Mouse (Mus musculus) midbrain, embryonic 16.5 days (tissue): ENCODE results near the gene Kat6b. TPM values are rescaled to one million over a fixed set of nuclear protein-coding genes. Genes with fewer than 3 reads are reported as not detected.

ENCODE experiments used
- ATAC-seq: fragments of 200-750 bp; cut with Nextera tagmentation; 2 replicates; pipeline ENCODE4 v1.8.0; 2017; ENCODE audit warnings: moderate TSS enrichment
- H3K27ac ChIP-seq: fragments of 300-500 bp; sonication (generic); 2 replicates; pipeline ENCODE4 v1.5.1; 2014; ENCODE audit warnings: mild to moderate bottlenecking, low read length, mixed read lengths
- H3K27me3 ChIP-seq: fragments of 300-500 bp; sonication (generic); 2 replicates; pipeline ENCODE4 v1.6.1; 2014; ENCODE audit warnings: low read depth, low read length, mixed read lengths; ENCODE audit not compliant: control insufficient read depth, insufficient read depth
- H3K36me3 ChIP-seq: fragments of 300-500 bp; sonication (generic); 2 replicates; pipeline ENCODE4 v1.6.1; 2014; ENCODE audit warnings: mild to moderate bottlenecking, low read length, moderate library complexity, mixed read lengths; ENCODE audit not compliant: control insufficient read depth, insufficient read depth
- H3K4me1 ChIP-seq: fragments of 300-500 bp; sonication (generic); 2 replicates; pipeline ENCODE4 v1.6.1; 2014; ENCODE audit warnings: mild to moderate bottlenecking, low read length, mixed read lengths; ENCODE audit not compliant: control insufficient read depth, insufficient read depth
- H3K4me2 ChIP-seq: fragments of 300-500 bp; sonication (generic); 2 replicates; pipeline ENCODE4 v1.6.1; 2014; ENCODE audit warnings: mild to moderate bottlenecking, low read length, mixed read lengths
- H3K4me3 ChIP-seq: fragments of 300-500 bp; sonication (generic); 2 replicates; pipeline ENCODE4 v1.5.1; 2014; ENCODE audit warnings: low read depth, mild to moderate bottlenecking, low read length, moderate library complexity, mixed read lengths
- H3K9ac ChIP-seq: fragments of 300-500 bp; sonication (generic); 2 replicates; pipeline ENCODE4 v1.6.1; 2014; ENCODE audit warnings: low read depth, low read length, mixed read lengths
- H3K9me3 ChIP-seq: fragments of 300-500 bp; sonication (generic); replicated peaks from 2 replicates; pipeline ENCODE4 v1.6.1; 2014; ENCODE audit warnings: mild to moderate bottlenecking, low read length, mixed read lengths; ENCODE audit not compliant: control insufficient read depth, poor library complexity, severe bottlenecking
- WGBS: fragments of 180-500 bp; shearing (Covaris S2); extraction: QIAGEN DNeasy Blood & Tissue Kit; methylation state at CpG from one replicate; pipeline ENCODE4 v1.1.7; 2014; 5-methylcytosine and 5-hydroxymethylcytosine counted together
- polyA plus RNA-seq: library from polyadenylated mRNA; unstranded; fragments of >200 nt; fragmentation: Nextera tagmentation; extraction: Ambion mirVana; gene quantifications from 2 replicates; pipeline ENCODE4 v1.2.1, GENCODE M21; 2015

The Kat6b gene
- polyA plus RNA-seq, 1 experiment from 2014 or later: 17.2 TPM

GRCm38 (mm10) chr14:21586481-21587118 is 105.4 kb downstream of the Kat6b start:
- H3K4me3 ChIP-seq: no peak overlapping the region
- H3K4me1 ChIP-seq: peaks cover 42% of the 10 kb centered on the region
- no peak overlapping the region for H3K9ac ChIP-seq
- no peak for ATAC-seq
- 15% methylated on average over 4 of the region's 4 CpGs for WGBS
- no peak overlapping the region for H3K4me2 ChIP-seq
- H3K27ac ChIP-seq: no peak overlapping the region
- H3K9me3 ChIP-seq: no peaks in the 10 kb centered on the region
- H3K36me3 ChIP-seq: no peaks in the 10 kb centered on the region
- no peaks in the 10 kb centered on the region for H3K27me3 ChIP-seq

GRCm38 (mm10) chr14:21587931-21588330 is 106.7 kb downstream of the Kat6b start:
- no peaks in the 10 kb centered on the region for H3K36me3 ChIP-seq
- H3K4me1 ChIP-seq: peaks cover 35% of the 10 kb centered on the region
- 81% methylated on average over 2 of the region's 2 CpGs for WGBS
- H3K9ac ChIP-seq: no peak overlapping the region
- H3K27ac ChIP-seq: no peak overlapping the region
- H3K4me2 ChIP-seq: no peak overlapping the region
- H3K9me3 ChIP-seq: no peaks in the 10 kb centered on the region; the same call in 1 of the 2 replicates
- no peaks in the 10 kb centered on the region for H3K27me3 ChIP-seq
- no peak overlapping the region for H3K4me3 ChIP-seq
- ATAC-seq: no peak

- no peak for ATAC-seq
- no peak overlapping the region for H3K9ac ChIP-seq
- H3K4me1 ChIP-seq: peaks cover 23% of the 10 kb centered on the region
- H3K4me2 ChIP-seq: no peak overlapping the region
- H3K36me3 ChIP-seq: no peaks in the 10 kb centered on the region
- H3K27ac ChIP-seq: no peak overlapping the region
- H3K27me3 ChIP-seq: no peaks in the 10 kb centered on the region
- no peak overlapping the region for H3K4me3 ChIP-seq
- no peaks in the 10 kb centered on the region; the same call in 1 of the 2 replicates for H3K9me3 ChIP-seq
- 84% methylated on average over 7 of the region's 7 CpGs for WGBS
These were observed 108.4 kb downstream of the Kat6b start for GRCm38 (mm10) chr14:21589620-21590019.

GRCm38 (mm10) chr14:21590205-21590604 is 109.0 kb downstream of the Kat6b start:
- no peaks in the 10 kb centered on the region; the same call in 1 of the 2 replicates for H3K9me3 ChIP-seq
- 87% methylated on average over 4 of the region's 4 CpGs for WGBS

GRCm38 (mm10) chr14:21592152-21592551 is 110.9 kb downstream of the Kat6b start:
- H3K9me3 ChIP-seq: no peaks in the 10 kb centered on the region; the same call in 1 of the 2 replicates
- 100% methylated on average over 1 of the region's 1 CpGs for WGBS
- H3K4me1 ChIP-seq: peaks cover 3% of the 10 kb centered on the region
- H3K4me2 ChIP-seq: no peak overlapping the region
- no peaks in the 10 kb centered on the region for H3K36me3 ChIP-seq
- H3K4me3 ChIP-seq: no peak overlapping the region
- no peak overlapping the region for H3K9ac ChIP-seq
- no peak for ATAC-seq
- no peaks in the 10 kb centered on the region for H3K27me3 ChIP-seq
- no peak overlapping the region for H3K27ac ChIP-seq

More at GRCm38 (mm10) chr14:21590205-21590604, 109.0 kb downstream of the Kat6b start:
- Histone ChIP-seq H3K4me2 (no peak overlapping the region), H3K9ac (no peak overlapping the region), H3K4me3 (no peak overlapping the region), H3K4me1 (peaks cover 20% of the 10 kb centered on the region), H3K27ac (no peak overlapping the region), H3K27me3 (no peaks in the 10 kb centered on the region), H3K36me3 (no peaks in the 10 kb centered on the region)
- no peak for ATAC-seq

- Histone ChIP-seq H3K27me3 (no peaks in the 10 kb centered on the region), H3K9ac (no peak overlapping the region), H3K4me2 (no peak overlapping the region), H3K4me1 (peaks cover 3% of the 10 kb centered on the region; the same call in 1 of the 2 replicates), H3K4me3 (no peak overlapping the region), H3K27ac (no peak overlapping the region), H3K36me3 (no peaks in the 10 kb centered on the region), H3K9me3 (no peaks in the 10 kb centered on the region; the same call in 1 of the 2 replicates)
- 69% methylated on average over 8 of the region's 8 CpGs for WGBS
- no peak for ATAC-seq
These were observed 111.9 kb downstream of the Kat6b start for GRCm38 (mm10) chr14:21592985-21593750.

GRCm38 (mm10) chr14:21599446-21600173 is 118.4 kb downstream of the Kat6b start:
- 0 out of 2 replicates have a peak overlapping the region, but pooled peaks have one; percentile 3 for H3K4me2 ChIP-seq
- H3K9me3 ChIP-seq: no peaks in the 10 kb centered on the region
- no peaks in the 10 kb centered on the region for H3K36me3 ChIP-seq
- peak overlapping the region; percentile 58 for H3K27ac ChIP-seq
- H3K27me3 ChIP-seq: no peaks in the 10 kb centered on the region
- peak overlapping the region; percentile 23; the same call in 1 of the 2 replicates for H3K9ac ChIP-seq
- WGBS: 11% methylated on average over 9 of the region's 9 CpGs
- ATAC-seq: peak; percentile 59
- peaks cover 18% of the 10 kb centered on the region for H3K4me1 ChIP-seq
- H3K4me3 ChIP-seq: no peak overlapping the region

GRCm38 (mm10) chr14:21600174-21600566 is 118.9 kb downstream of the Kat6b start:
- Histone ChIP-seq H3K4me1 (peaks cover 18% of the 10 kb centered on the region), H3K9me3 (no peaks in the 10 kb centered on the region), H3K27me3 (no peaks in the 10 kb centered on the region), H3K4me3 (no peak overlapping the region), H3K4me2 (no peak overlapping the region), H3K36me3 (no peaks in the 10 kb centered on the region), H3K9ac (no peak overlapping the region), H3K27ac (peak overlapping the region; percentile 58)
- no peak for ATAC-seq
- WGBS: 23% methylated on average over 5 of the region's 5 CpGs
